Mouse (Mus musculus) forebrain, embryonic 13.5 days (tissue): ENCODE results near the gene Cdc25a. TPM values are rescaled to one million over a fixed set of nuclear protein-coding genes. Genes with fewer than 3 reads are reported as not detected.
A peak's percentile ranks its signal among the peaks of the same experiment; 100 is the strongest.

Experiments used
- ATAC-seq: fragments of 200-750 bp; cut with Nextera tagmentation; 2 replicates; pipeline ENCODE4 v1.8.0; 2017
- H3K27ac ChIP-seq: fragments of 300-500 bp; sonication (generic); 2 replicates; pipeline ENCODE4 v1.5.1; 2015; ENCODE audit warnings: inconsistent platforms, mild to moderate bottlenecking, moderate library complexity
- H3K27me3 ChIP-seq: fragments of 300-500 bp; sonication (generic); 2 replicates; pipeline ENCODE4 v1.6.1; 2015; ENCODE audit warnings: mild to moderate bottlenecking, inconsistent platforms
- H3K36me3 ChIP-seq: fragments of 300-500 bp; sonication (generic); 2 replicates; pipeline ENCODE4 v1.6.1; 2015; ENCODE audit warnings: mild to moderate bottlenecking, inconsistent platforms; ENCODE audit not compliant: poor library complexity, severe bottlenecking
- H3K4me1 ChIP-seq: fragments of 300-500 bp; sonication (generic); 2 replicates; pipeline ENCODE4 v1.6.1; 2015; ENCODE audit warnings: inconsistent platforms
- H3K4me2 ChIP-seq: fragments of 300-500 bp; sonication (generic); 2 replicates; pipeline ENCODE4 v1.6.1; 2015; ENCODE audit warnings: inconsistent platforms, mild to moderate bottlenecking, moderate library complexity
- H3K4me3 ChIP-seq: fragments of 300-500 bp; sonication (generic); 2 replicates; pipeline ENCODE4 v1.5.1; 2015; ENCODE audit warnings: mild to moderate bottlenecking, inconsistent platforms
- H3K9ac ChIP-seq: fragments of 300-500 bp; sonication (generic); 2 replicates; pipeline ENCODE4 v1.6.1; 2015; ENCODE audit warnings: mild to moderate bottlenecking, inconsistent platforms
- H3K9me3 ChIP-seq: fragments of 300-500 bp; sonication (generic); replicated peaks from 2 replicates; pipeline ENCODE4 v1.6.1; 2016; ENCODE audit warnings: inconsistent platforms
- WGBS: fragments of 180-500 bp; shearing (Covaris S2); methylation state at CpG from one replicate; pipeline ENCODE4 v1.1.7; 2015; 5-methylcytosine and 5-hydroxymethylcytosine counted together
- polyA plus RNA-seq: library from polyadenylated mRNA; unstranded; fragments of >200 nt; fragmentation: Nextera tagmentation; extraction: Ambion mirVana; gene quantifications from 2 replicates; pipeline ENCODE4 v1.2.1, GENCODE M21; 2015

The Cdc25a gene
- polyA plus RNA-seq = 26.1 and 28.5 TPM in 2 replicates

GRCm38 (mm10) chr9:109874797-109875691 is at the start of gene Cdc25a:
Gene Cdc25a, plus strand, starts transcription at chr9:109875579.
- WGBS = 5% methylated on average over 33 of the region's 33 CpGs
- Histone ChIP-seq H3K36me3 (peaks cover 25% of the 10 kb centered on the region), H3K9ac (peak within 1 kb of the TSS; percentile 97), H3K4me2 (peak within 1 kb of the TSS; percentile 81), H3K27ac (peak within 1 kb of the TSS; percentile 85), H3K9me3 (no peaks in the 10 kb centered on the region), H3K4me3 (peak within 1 kb of the TSS; percentile 98), H3K27me3 (no peaks in the 10 kb centered on the region), H3K4me1 (peaks cover 18% of the 10 kb centered on the region)
- peak; percentile 95 for ATAC-seq

GRCm38 (mm10) chr9:109825739-109826138 is 49.6 kb upstream of the Cdc25a start:
- no peak overlapping the region for H3K9ac ChIP-seq
- no peaks in the 10 kb centered on the region for H3K4me1 ChIP-seq
- H3K36me3 ChIP-seq = peaks cover 6% of the 10 kb centered on the region; the same call in 1 of the 2 replicates
- 76% methylated on average over 4 of the region's 4 CpGs for WGBS
- no peaks in the 10 kb centered on the region for H3K9me3 ChIP-seq
- no peak overlapping the region for H3K4me3 ChIP-seq
- no peak overlapping the region for H3K27ac ChIP-seq
- ATAC-seq = no peak
- H3K27me3 ChIP-seq = no peaks in the 10 kb centered on the region
- no peak overlapping the region for H3K4me2 ChIP-seq

- WGBS = 73% methylated on average over 5 of the region's 5 CpGs
- Histone ChIP-seq H3K9ac (no peak overlapping the region), H3K4me3 (no peak overlapping the region), H3K4me1 (no peaks in the 10 kb centered on the region), H3K36me3 (peaks cover 7% of the 10 kb centered on the region; the same call in 1 of the 2 replicates), H3K9me3 (no peaks in the 10 kb centered on the region), H3K27ac (no peak overlapping the region), H3K4me2 (no peak overlapping the region), H3K27me3 (no peaks in the 10 kb centered on the region)
- no peak for ATAC-seq
These were observed 49.2 kb upstream of the Cdc25a start for GRCm38 (mm10) chr9:109826181-109826580.

GRCm38 (mm10) chr9:109832391-109833087 is 42.8 kb upstream of the Cdc25a start, which contains the start of gene Nme6:
Gene Nme6, plus strand, starts transcription at chr9:109832749.
- Histone ChIP-seq H3K4me3 (peak within 1 kb of the TSS; percentile 62), H3K27me3 (no peaks in the 10 kb centered on the region), H3K27ac (peak within 1 kb of the TSS; percentile 57), H3K4me2 (peak within 1 kb of the TSS; percentile 89), H3K9ac (peak within 1 kb of the TSS; percentile 73), H3K9me3 (no peaks in the 10 kb centered on the region), H3K36me3 (peaks cover 26% of the 10 kb centered on the region), H3K4me1 (peaks cover 14% of the 10 kb centered on the region)
- under 1% methylated on average over 32 of the region's 32 CpGs for WGBS
- ATAC-seq = peak; percentile 98

- ATAC-seq = peak; percentile 60
- Histone ChIP-seq H3K4me3 (peak overlapping the region; percentile 62), H3K27ac (no peak overlapping the region), H3K4me1 (peaks cover 14% of the 10 kb centered on the region), H3K4me2 (peak overlapping the region; percentile 89), H3K36me3 (peaks cover 31% of the 10 kb centered on the region), H3K9me3 (no peaks in the 10 kb centered on the region), H3K27me3 (no peaks in the 10 kb centered on the region), H3K9ac (peak overlapping the region; percentile 73)
- 10% methylated on average over 6 of the region's 6 CpGs for WGBS
These were observed 42.3 kb upstream of the Cdc25a start for GRCm38 (mm10) chr9:109833088-109833412.

GRCm38 (mm10) chr9:109849312-109849758 is 26.0 kb upstream of the Cdc25a start, which contains the start of gene Camp:
Gene Camp, minus strand, starts transcription at chr9:109849617.
- no peak within 1 kb of the TSS for H3K27ac ChIP-seq
- no peaks in the 10 kb centered on the region for H3K9me3 ChIP-seq
- H3K4me1 ChIP-seq = no peaks in the 10 kb centered on the region
- peaks cover 7% of the 10 kb centered on the region for H3K36me3 ChIP-seq
- no peak for ATAC-seq
- no peaks in the 10 kb centered on the region for H3K27me3 ChIP-seq
- no peak within 1 kb of the TSS for H3K9ac ChIP-seq
- WGBS = 76% methylated on average over 6 of the region's 6 CpGs
- no peak within 1 kb of the TSS for H3K4me2 ChIP-seq
- no peak within 1 kb of the TSS for H3K4me3 ChIP-seq

GRCm38 (mm10) chr9:109850099-109850498 is 25.3 kb upstream of the Cdc25a start:
- Histone ChIP-seq H3K36me3 (peaks cover 5% of the 10 kb centered on the region), H3K27ac (no peak overlapping the region), H3K9ac (no peak overlapping the region), H3K9me3 (no peaks in the 10 kb centered on the region), H3K27me3 (no peaks in the 10 kb centered on the region), H3K4me3 (no peak overlapping the region), H3K4me1 (no peaks in the 10 kb centered on the region), H3K4me2 (no peak overlapping the region)
- WGBS = 85% methylated on average over 5 of the region's 5 CpGs
- ATAC-seq = no peak

- H3K36me3 ChIP-seq = no peaks in the 10 kb centered on the region
- no peaks in the 10 kb centered on the region for H3K27me3 ChIP-seq
- H3K27ac ChIP-seq = no peak overlapping the region
- 87% methylated on average over 2 of the region's 2 CpGs for WGBS
- no peak overlapping the region for H3K9ac ChIP-seq
- H3K4me1 ChIP-seq = no peaks in the 10 kb centered on the region
- no peak overlapping the region for H3K4me3 ChIP-seq
- H3K4me2 ChIP-seq = no peak overlapping the region
- H3K9me3 ChIP-seq = no peaks in the 10 kb centered on the region
- no peak for ATAC-seq
These were observed 21.0 kb upstream of the Cdc25a start for GRCm38 (mm10) chr9:109854341-109854740.

- H3K4me2 ChIP-seq = no peak overlapping the region
- no peak overlapping the region for H3K27ac ChIP-seq
- no peak for ATAC-seq
- H3K4me1 ChIP-seq = no peaks in the 10 kb centered on the region
- no peak overlapping the region for H3K9ac ChIP-seq
- 79% methylated on average over 6 of the region's 6 CpGs for WGBS
- no peaks in the 10 kb centered on the region for H3K9me3 ChIP-seq
- no peak overlapping the region for H3K4me3 ChIP-seq
- no peaks in the 10 kb centered on the region for H3K36me3 ChIP-seq
- no peaks in the 10 kb centered on the region for H3K27me3 ChIP-seq
These were observed 19.4 kb upstream of the Cdc25a start for GRCm38 (mm10) chr9:109855947-109856346.

- Histone ChIP-seq H3K9ac (no peak overlapping the region), H3K27ac (no peak overlapping the region), H3K4me3 (no peak overlapping the region), H3K27me3 (0 out of 2 replicates have a peak, but pooled peaks cover 2% of the 10 kb centered on the region), H3K4me1 (no peaks in the 10 kb centered on the region), H3K9me3 (no peaks in the 10 kb centered on the region), H3K36me3 (no peaks in the 10 kb centered on the region), H3K4me2 (peak overlapping the region; percentile 39)
- ATAC-seq = peak; percentile 45
- 18% methylated on average over 20 of the region's 20 CpGs for WGBS
These were observed 12.9 kb upstream of the Cdc25a start for GRCm38 (mm10) chr9:109862397-109863044.

GRCm38 (mm10) chr9:109863085-109863484 is 12.3 kb upstream of the Cdc25a start:
- ATAC-seq = no peak
- H3K4me3 ChIP-seq = no peak overlapping the region
- no peaks in the 10 kb centered on the region for H3K4me1 ChIP-seq
- no peak overlapping the region for H3K27ac ChIP-seq
- H3K9me3 ChIP-seq = no peaks in the 10 kb centered on the region
- H3K27me3 ChIP-seq = 0 out of 2 replicates have a peak, but pooled peaks cover 2% of the 10 kb centered on the region
- no peak overlapping the region for H3K4me2 ChIP-seq
- no peaks in the 10 kb centered on the region for H3K36me3 ChIP-seq
- no peak overlapping the region for H3K9ac ChIP-seq
- 45% methylated on average over 3 of the region's 3 CpGs for WGBS
